Mouse (Mus musculus) spleen, adult 2 months (tissue): ENCODE measurements around the gene Nsl1.

Experiments used
- CTCF ChIP-seq: fragments of 200-500 bp; IDR thresholded peaks from 2 replicates; pipeline ENCODE4 v1.5.1; 2011; ENCODE audit warnings: mild to moderate bottlenecking, inconsistent platforms; ENCODE audit not compliant: insufficient read depth, insufficient read length, insufficient replicate concordance; ENCODE audit errors: extremely low read depth
- POLR2A ChIP-seq: fragments of 200-500 bp; IDR thresholded peaks from 2 replicates; pipeline ENCODE4 v1.6.1; 2011; ENCODE audit warnings: low read depth, low read length, inconsistent platforms

GRCm38 (mm10) chr1:191068377-191068776, 5.6 kb downstream of the Nsl1 start:
- TF ChIP-seq POLR2A = no peak
- TF ChIP-seq CTCF = no peak
